10 mouse cellular contexts compared by ENCODE assay signal in genomic region chr3:85707421-85707820, GRCm38 (mm10).
DNase-seq lines count a peak whose midpoint lies in the region; ATAC-seq lines count a peak whose summit lies in the region.
"Had no signal": no experiment of that assay in that cellular context is flagged by ENCODE, and none has a peak within 500 bp of the region (broad histone marks: within the 10 kb centered on the region; RNA-seq: fewer than 3 reads in every experiment).

No protein-coding gene starts in this region.

- no peaks in the 10 kb centered on the region for H3K9me3 ChIP-seq in limb, embryonic 11.5 days (ENCODE audit: control insufficient read depth, low read length)
- H3K9me3 ChIP-seq: hindbrain, embryonic 15.5 days; neural tube, embryonic 13.5 days had no signal

- no peak overlapping the region for H3K27ac ChIP-seq in limb, embryonic 11.5 days (replicated peaks; ENCODE audit: low read depth, low read length)
- H3K27ac ChIP-seq: hindbrain, embryonic 15.5 days; neural tube, embryonic 13.5 days had no signal

- intact Hi-C loops in heart, postnatal 10 days (cut with DNase I), result loop anchor here (1.0 to 2.0 kb wide), 3 partner anchors 210 to 421 kb away; no protein-coding TSS in a partner anchor

- 43% methylated on average over 7 of the region's 7 CpGs for WGBS in limb, embryonic 11.5 days

- H3K9ac ChIP-seq in limb, embryonic 11.5 days (ENCODE audit: low read length), result no peak overlapping the region
- H3K9ac ChIP-seq: hindbrain, embryonic 15.5 days; neural tube, embryonic 13.5 days had no signal

- H3K36me3 ChIP-seq in limb, embryonic 11.5 days (ENCODE audit: control insufficient read depth, insufficient read depth, low read length), result no peaks in the 10 kb centered on the region
- H3K36me3 ChIP-seq: hindbrain, embryonic 15.5 days; neural tube, embryonic 13.5 days had no signal

- peak; percentile 20 for DNase-seq in cerebellum, adult 11 months
- no peak for DNase-seq in cerebellum, adult 11-12 months
- DNase-seq in ovary, adult 18-20 months (ENCODE audit: low spot score), result peak; percentile 7
- no peak for DNase-seq in ovary, postnatal 10 days (ENCODE audit: low spot score)
- peak; percentile 46 for DNase-seq in c-Kit-positive CD71-positive TER-119-positive erythroid progenitor cells, embryonic 14.5 days (ENCODE audit: low spot score)
- peak; percentile 49 to 65 for DNase-seq in heart, postnatal 10 days
- peak; percentile 54 for DNase-seq in limb, embryonic 11.5 days (ENCODE audit: low spot score)
- DNase-seq in right cerebral cortex, postnatal 14 days, result peak; percentile 49

- H3K27me3 ChIP-seq in limb, embryonic 11.5 days (ENCODE audit: control insufficient read depth, insufficient read depth, low read length), result no peaks in the 10 kb centered on the region
- H3K27me3 ChIP-seq: hindbrain, embryonic 15.5 days; neural tube, embryonic 13.5 days had no signal

- no peaks in the 10 kb centered on the region for H3K4me1 ChIP-seq in limb, embryonic 11.5 days (ENCODE audit: control insufficient read depth, insufficient read depth, low read length)

- no peak for ATAC-seq in limb, embryonic 11.5 days (ENCODE audit: insufficient number of reproducible peaks, low FRiP score, low TSS enrichment, low read depth)

- H3K4me3 ChIP-seq in limb, embryonic 11.5 days (ENCODE audit: low read depth, low read length), result no peak overlapping the region
- H3K4me3 ChIP-seq: hindbrain, embryonic 15.5 days; neural tube, embryonic 13.5 days had no signal

- no peak overlapping the region for H3K4me2 ChIP-seq in limb, embryonic 11.5 days (ENCODE audit: low read depth, severe bottlenecking)
- H3K4me2 ChIP-seq: hindbrain, embryonic 15.5 days; neural tube, embryonic 13.5 days had no signal

Comparison
In these comparisons a context has a peak if more than half of its experiments do, and no peak if none do; other contexts are left out.
1. DNase-seq: peak in cerebellum, adult 11 months (single experiment), ovary, adult 18-20 months (single experiment), c-Kit-positive CD71-positive TER-119-positive erythroid progenitor cells, embryonic 14.5 days (single experiment), heart, postnatal 10 days (2 of 2), limb, embryonic 11.5 days (single experiment) and right cerebral cortex, postnatal 14 days (single experiment); none in cerebellum, adult 11-12 months (single experiment) and ovary, postnatal 10 days (single experiment).